Mouse (Mus musculus) cortical plate, adult 2 months (tissue): ENCODE measurements around the gene Atad5.

Experiments used
- CTCF ChIP-seq: fragments of 200-500 bp; IDR thresholded peaks from 2 replicates; pipeline ENCODE4 v1.5.1; 2011; ENCODE audit warnings: mild to moderate bottlenecking, control low read depth, low read length; ENCODE audit not compliant: insufficient read depth; ENCODE audit errors: extremely low read depth
- POLR2A ChIP-seq: fragments of 200-500 bp; IDR thresholded peaks from 2 replicates; pipeline ENCODE4 v1.6.1; 2011; ENCODE audit warnings: mild to moderate bottlenecking, low read length, control low read depth; ENCODE audit not compliant: insufficient read depth; ENCODE audit errors: extremely low read depth

DNA sequence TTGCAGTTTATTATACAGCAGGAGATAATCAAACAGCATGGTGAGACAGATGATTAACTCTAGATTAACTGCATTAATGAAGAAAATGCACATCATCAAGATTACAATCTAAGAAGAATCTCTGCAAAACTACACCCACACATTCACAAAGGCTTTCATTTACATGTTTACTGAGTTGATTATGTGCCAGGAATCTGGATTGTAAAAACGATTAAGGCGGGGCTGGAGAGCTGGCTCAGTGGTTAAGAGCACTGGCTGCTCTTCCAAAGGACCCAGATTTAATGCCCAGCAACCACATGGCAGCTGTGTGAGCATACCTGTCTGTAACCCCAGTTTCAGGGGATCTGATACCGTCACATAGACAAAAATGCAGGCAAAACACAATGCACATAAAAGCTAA lies 19.4 kb upstream of the Atad5 start:
- TF ChIP-seq POLR2A, result no peak
- no peak for TF ChIP-seq CTCF
